Mouse (Mus musculus) kidney, postnatal 4 days (tissue): ENCODE measurements at regions not wholly inside any gene's neighbourhood (a gene's known extent, or its start where the extent isn't known, plus 50 kb on each side); places are given as distances from the start of the nearest gene placed in this dataset.

Experiments
- DNase-seq, 2 experiments: peaks; one replicate each; pipeline ENCODE4 v3.0.0; 2021; ENCODE audit warnings: mixed read lengths in 2 of 2

DNA sequence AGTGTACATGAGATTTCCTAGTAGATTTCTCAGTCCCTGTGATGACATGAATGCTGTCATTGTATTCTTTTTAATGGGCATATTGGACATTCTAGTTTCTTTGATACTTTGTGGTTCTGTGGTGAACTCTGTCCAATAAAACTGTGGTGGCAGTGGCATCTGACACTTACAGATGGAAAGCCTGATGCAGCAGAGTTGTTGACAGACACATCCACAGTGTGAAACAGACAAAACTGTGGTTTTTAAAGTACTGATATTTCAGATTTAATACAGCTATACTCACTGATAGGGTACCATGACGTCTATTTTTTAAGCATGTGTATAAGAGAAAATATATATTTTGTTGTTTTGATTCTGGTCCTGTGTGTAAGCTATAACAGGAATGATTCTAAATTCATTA lies 818.0 kb downstream of the Trim52 start:
- no peak for DNase-seq

- DNase-seq = no peak
Observed at GRCm38 (mm10) chr14:106924443-106924842, 818.4 kb downstream of the Trim52 start.

- peak in 1 of 2 experiments; percentile 2 for DNase-seq
Observed at GRCm38 (mm10) chr14:106945261-106945660, 839.3 kb downstream of the Trim52 start.

- DNase-seq = no peak
Observed at GRCm38 (mm10) chr14:106977958-106978357, 872.0 kb downstream of the Trim52 start.

- no peak for DNase-seq
Observed at GRCm38 (mm10) chr14:106980752-106981151, 874.8 kb downstream of the Trim52 start.

DNA sequence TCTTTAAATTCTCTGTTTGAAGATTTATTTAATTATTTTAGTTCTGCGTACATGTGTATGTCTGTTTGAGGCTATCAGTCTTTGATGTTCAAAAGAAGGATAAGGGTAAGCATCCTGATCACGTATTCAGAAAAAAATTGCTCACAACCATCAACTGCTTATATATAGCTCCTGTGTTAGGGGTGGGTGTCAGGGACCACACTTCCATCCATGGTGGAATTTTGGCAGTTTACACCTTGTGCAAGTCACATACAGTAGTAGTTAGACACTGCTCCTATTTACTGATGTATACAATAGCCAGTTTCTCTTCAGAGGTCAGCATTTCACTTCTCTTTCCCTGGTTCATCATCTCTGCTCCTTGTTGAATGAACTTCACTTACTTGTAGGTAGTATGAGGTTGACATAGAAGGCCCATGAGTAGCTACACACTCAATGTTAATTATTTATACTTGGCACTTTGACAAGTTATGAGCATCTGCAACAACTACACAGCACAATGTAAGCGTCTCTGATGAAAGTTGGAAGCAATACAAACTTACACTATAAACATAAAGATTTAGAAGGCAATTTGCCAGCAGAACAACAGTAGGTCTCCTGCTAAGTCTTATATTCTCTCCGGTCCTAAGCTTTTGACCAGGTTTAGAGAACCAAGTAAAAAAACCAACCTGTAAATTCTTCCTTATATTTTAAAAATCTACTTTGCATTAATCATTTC lies 891.7 kb downstream of the Trim52 start:
- DNase-seq = no peak

DNA sequence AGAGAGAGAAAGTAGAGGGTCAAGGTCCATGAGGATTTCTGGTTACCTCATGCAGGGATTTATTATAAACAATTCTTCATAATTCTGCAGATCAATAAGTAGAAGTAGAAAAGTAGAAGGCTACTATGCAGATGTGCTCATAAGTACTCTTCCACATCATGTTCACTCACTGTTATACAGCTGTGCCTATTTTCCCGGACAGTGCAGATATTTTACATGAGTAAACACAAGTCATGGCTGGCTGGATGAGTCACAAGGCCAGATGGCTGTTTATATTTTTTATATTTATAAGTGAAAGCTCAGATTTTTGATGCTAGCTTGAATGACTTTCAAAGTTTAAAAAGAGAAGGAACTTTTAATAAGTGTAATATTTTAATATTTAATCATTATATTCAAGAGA lies 899.0 kb downstream of the Trim52 start:
- DNase-seq = no peak

DNA sequence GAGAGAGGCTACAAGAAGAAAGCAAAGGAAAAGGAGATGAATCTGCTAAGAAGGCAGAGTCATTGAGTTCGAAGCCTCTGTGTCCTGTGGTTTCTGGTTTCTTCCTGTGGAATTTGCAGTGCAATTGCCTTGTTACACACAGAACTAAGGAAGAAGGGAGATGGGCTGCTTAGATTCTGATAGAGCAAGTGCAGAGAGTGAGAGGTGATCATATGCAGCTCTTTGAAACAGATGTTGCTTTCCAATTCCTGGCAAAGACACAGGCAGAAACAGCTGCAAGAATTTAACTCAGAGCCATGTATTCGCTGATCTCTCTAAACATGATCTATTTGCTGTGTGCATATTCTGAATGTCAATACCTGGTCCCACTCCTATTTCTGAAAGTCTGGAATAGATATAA lies 903.6 kb downstream of the Trim52 start:
- no peak for DNase-seq

DNA sequence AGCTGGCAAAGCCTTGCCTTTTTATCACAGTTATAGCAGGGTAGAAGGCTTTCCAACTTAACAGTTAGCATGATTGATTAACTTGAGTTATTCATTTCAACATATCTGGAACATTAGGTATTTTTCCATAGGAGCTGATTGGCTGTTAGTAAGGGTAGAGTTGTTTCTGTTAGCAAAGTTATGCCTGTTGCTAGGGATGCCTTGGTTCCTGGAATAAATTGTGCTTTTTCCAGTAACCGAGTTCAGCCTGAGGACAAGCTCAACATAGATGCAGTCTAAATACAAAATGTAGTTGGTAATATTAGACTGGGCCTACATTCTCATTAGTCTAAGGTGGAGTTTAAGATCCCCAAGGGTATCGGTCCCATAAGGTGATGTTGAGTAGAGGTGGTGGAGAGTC lies 927.8 kb downstream of the Trim52 start:
- DNase-seq = no peak

DNA sequence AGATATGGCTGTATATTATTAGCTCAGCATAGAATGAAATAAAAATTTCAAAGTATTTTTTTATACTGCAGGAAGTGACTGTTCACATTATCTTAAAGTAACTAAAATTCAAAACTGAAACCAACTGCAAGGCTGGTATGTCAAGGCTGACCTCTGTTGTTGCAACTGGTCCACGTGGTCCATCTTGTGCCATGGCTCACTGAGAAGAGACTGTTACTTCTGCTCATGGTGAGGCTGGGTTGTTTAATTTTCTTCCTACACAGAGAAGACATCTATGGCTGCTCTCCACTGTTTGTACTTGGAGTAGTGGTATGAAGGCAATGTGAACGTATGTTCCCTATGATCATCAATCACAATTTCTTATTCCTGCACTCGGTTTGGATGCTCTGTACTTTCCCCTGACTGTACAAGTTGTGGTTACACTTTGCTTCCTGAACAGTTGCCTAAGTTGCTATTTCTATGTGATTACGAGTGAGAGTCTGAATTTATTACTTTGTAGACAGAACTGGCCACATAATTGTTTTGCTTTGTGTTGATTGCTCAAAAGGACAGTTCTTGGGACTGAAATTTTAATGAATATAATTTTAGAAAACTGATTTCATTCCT lies 946.1 kb downstream of the Trim52 start:
- no peak for DNase-seq

DNA sequence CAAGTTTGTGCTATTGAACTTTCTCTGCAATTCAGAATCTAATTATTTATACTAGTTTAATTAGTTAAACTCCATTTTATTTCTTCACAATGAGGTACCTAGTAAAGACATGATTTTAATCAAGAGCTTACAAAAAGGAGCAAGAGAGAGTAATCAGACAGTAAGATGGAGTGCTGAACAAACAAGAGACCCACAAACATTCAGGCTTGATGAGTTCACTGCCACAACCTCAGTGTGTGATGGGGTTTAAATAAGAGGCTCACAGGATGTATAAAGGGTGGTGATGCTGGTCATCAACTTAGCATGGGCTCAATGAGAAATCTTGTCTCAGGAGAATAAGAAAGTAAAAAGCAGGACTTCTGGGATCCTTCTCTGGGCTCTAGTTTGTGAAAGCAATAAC lies 962.6 kb downstream of the Trim52 start:
- DNase-seq = no peak

DNA sequence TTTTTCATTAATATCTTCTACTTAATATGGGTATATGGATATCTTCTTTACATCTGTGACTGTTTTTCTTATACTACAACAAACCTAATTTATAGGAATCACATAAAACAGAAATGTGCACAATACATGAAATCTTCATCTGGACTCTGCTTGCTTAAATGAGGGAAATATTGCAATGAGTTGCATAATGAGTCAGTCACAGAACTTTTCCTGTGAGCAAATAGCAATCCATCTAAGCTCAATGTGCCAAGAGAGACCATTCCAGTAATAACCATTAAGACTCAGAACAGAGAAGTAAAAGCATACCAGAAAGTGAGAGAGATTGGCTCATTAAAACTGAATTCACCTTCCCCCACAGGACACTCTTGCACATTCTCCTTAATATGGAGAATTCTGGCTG lies 974.4 kb downstream of the Trim52 start:
- DNase-seq = no peak
